ENCODE assay signal across 8 mouse cellular contexts in the genomic region with DNA sequence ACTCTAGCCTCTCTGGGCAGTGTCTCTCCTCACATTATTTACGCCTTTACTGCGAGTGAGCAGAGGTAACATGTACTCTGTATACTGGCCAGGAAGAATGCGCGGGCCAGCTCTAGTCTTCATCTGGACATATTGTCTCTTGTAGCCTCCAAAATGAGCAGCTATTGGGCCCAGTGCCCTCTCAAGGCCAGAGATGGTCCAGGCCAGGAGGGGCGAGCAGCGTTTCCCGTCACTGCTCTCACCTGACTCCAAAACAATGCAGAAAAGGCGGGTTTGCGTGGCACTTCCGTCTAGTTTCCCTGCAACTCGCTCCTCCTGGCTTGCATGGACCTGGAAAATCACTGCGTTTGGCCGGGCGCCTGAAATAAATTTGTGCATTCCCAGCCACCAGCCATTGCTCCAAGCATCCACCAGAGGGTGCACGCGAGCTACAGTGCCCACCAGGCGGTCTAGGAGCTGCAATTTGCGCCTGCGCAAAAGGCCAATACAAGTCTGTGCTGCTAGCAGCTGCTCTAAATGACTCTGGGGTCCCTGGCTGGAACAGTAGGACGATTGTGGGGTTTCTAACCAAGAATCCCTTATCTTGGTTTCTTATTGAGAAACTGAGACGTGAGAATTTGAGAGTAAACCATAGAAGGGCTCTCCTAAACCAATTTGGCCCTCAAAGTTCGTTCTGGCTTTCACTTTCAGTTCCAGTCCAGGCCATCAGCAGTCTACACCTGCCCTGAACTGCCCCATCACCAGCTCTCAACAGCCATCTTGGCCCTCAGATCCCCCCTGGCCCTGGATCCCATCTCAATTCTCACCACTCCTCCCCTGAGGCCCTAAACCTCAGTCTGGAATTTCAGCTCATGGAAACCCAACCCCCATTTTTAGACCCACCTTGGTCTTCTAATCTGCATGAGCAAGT. TPM values are rescaled to one million over a fixed set of nuclear protein-coding genes. Genes with fewer than 3 reads are reported as not detected.
DNase-seq lines count a peak whose midpoint lies in the region; TF ChIP-seq lines count a peak whose summit lies in the region.

No protein-coding gene starts in this region.

- peak overlapping the region; percentile 83 for H3K27ac ChIP-seq in gastrocnemius, adult 2 months

- peaks cover 20% of the 10 kb centered on the region for H3K4me1 ChIP-seq in megakaryocyte, embryonic 14.5 days

- TF ChIP-seq CTCF in gastrocnemius, adult 2 months (IDR thresholded peaks at IDR 0.05), result no peak; the same call in 1 of the 2 replicates

- H3K9me3 ChIP-seq in megakaryocyte, embryonic 14.5 days, result no peaks in the 10 kb centered on the region

- H3K36me3 ChIP-seq in megakaryocyte, embryonic 14.5 days (replicated peaks; ENCODE audit: low read length), result no peaks in the 10 kb centered on the region

- DNase-seq in WW6 (ENCODE audit: low read depth, low spot score), result peak; percentile 52
- DNase-seq in cerebellum, postnatal 4 days (ENCODE audit: low spot score in 2 of 2), result peak; percentile 94 to 96
- peak; percentile 96 for DNase-seq in gastrocnemius, adult 2 months
- DNase-seq in hindlimb bud, embryonic 11.5 days (ENCODE audit: extremely low spot score, low read depth, low spot score), result peak; percentile 86
- peak; percentile 86 to 93 for DNase-seq in left cerebral cortex, adult 8-10 months (ENCODE audit: low spot score in 2 of 2)
- DNase-seq in right cerebral cortex, postnatal 10 days (ENCODE audit: low spot score in 2 of 2), result peak; percentile 93 to 95
- DNase-seq in urinary bladder, postnatal 25 days (ENCODE audit: low spot score), result peak; percentile 97

- peak overlapping the region; percentile 69 for H3K4me3 ChIP-seq in gastrocnemius, adult 2 months
- H3K4me3 ChIP-seq in megakaryocyte, embryonic 14.5 days (replicated peaks), result peak overlapping the region; percentile 91

- H3K27me3 ChIP-seq in megakaryocyte, embryonic 14.5 days (replicated peaks), result peaks cover 6% of the 10 kb centered on the region

- intact Hi-C loops in gastrocnemius, adult 2 months (cut with DNase I), result loop anchor here (1.0 to 10.0 kb wide), 3 partner anchors 71 to 155 kb away; no protein-coding TSS in a partner anchor

RNA-seq across cellular contexts. Expression of a gene that starts 59.0 kb away (rescaled TPM):
- 10 to 100 TPM; 32.8 to 49.3 TPM for total RNA-seq in gastrocnemius, adult 2 months (2021)
- 10 to 100 TPM; 58.3 to 75.9 (median 69.7) TPM for total RNA-seq in left cerebral cortex, adult 8-10 months (2022)
- 5.9 and 22.5 TPM in 2 replicates for polyA plus RNA-seq in megakaryocyte, embryonic 14.5 days (2012; ENCODE audit: insufficient read depth, low replicate concordance)

Comparison
In these comparisons a context has a peak if more than half of its experiments do, and no peak if none do; other contexts are left out.
1. Peak in every context shown above with its lines: DNase-seq, H3K4me3 ChIP-seq and H3K27ac ChIP-seq.